ENCODE assay signal across 9 mouse cellular contexts in the genomic region with DNA sequence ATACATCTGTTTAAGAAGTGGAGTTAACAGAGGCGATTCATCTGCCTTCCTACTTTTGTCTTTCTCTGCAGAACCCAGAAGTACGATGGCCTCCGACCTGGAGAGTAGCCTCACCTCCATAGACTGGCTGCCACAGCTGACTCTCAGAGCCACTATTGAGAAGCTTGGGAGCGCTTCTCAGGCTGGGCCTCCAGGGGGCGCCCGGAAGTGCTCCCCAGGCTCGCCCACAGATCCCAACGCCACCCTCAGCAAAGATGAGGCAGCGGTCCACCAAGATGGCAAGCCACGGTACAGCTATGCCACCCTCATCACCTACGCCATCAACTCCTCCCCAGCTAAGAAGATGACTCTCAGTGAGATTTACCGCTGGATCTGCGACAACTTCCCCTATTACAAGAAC. TPM values are rescaled to one million over a fixed set of nuclear protein-coding genes. Genes with fewer than 3 reads are reported as not detected.
DNase-seq lines count a peak whose midpoint lies in the region; ATAC-seq and TF ChIP-seq lines count a peak whose summit lies in the region.
"Had no signal": no experiment of that assay in that cellular context is flagged by ENCODE, and none has a peak within 500 bp of the region (broad histone marks: within the 10 kb centered on the region; RNA-seq: fewer than 3 reads in every experiment).

No protein-coding gene starts in this region.

- DNase-seq in heart, adult 11 months = peak; percentile 92
- DNase-seq in heart, embryonic 10.5 days (ENCODE audit: low spot score) = no peak
- peak; percentile 44 for DNase-seq in thymus, adult 2 months
- DNase-seq in thymus, adult 18-20 months = no peak
- DNase-seq in naive thymus-derived CD4-positive, alpha-beta T cell, adult 2 months (ENCODE audit: low read depth) = peak; percentile 62
- DNase-seq in right cerebral cortex, postnatal 25 days = no peak

- no peaks in the 10 kb centered on the region for H3K27me3 ChIP-seq in heart, embryonic 10.5 days (ENCODE audit: insufficient read depth, poor library complexity, severe bottlenecking)
- H3K27me3 ChIP-seq in thymus, adult 2 months (ENCODE audit: control insufficient read depth, insufficient read depth, low read length) = no peaks in the 10 kb centered on the region
- H3K27me3 ChIP-seq: megakaryocyte, embryonic 14.5 days had no signal

- H3K4me3 ChIP-seq in heart, embryonic 10.5 days = no peak overlapping the region
- no peak overlapping the region for H3K4me3 ChIP-seq in thymus, adult 2 months (ENCODE audit: control insufficient read depth, insufficient read depth, low read length)
- H3K4me3 ChIP-seq: megakaryocyte, embryonic 14.5 days had no signal

- no peak for TF ChIP-seq POLR2A in thymus, adult 2 months (IDR thresholded peaks at IDR 0.05; ENCODE audit: control insufficient read depth, extremely low read depth, insufficient read depth, low read length, poor library complexity)

- ATAC-seq in hematopoietic stem cell, adult 5-6 weeks (replicated peaks in 1 of 2; ENCODE audit: insufficient read depth in 1 of 2, low FRiP score in 2 of 2, low TSS enrichment in 1 of 2, low read depth in 1 of 2, poor library complexity in 2 of 2, severe bottlenecking in 2 of 2) = peak; percentile 40 to 48; a peak in 3 of 4 replicates
- ATAC-seq in monocyte, adult 5-6 weeks (replicated peaks; ENCODE audit: insufficient number of reproducible peaks, low FRiP score, low TSS enrichment, poor library complexity, severe bottlenecking) = no peak

- 48% methylated on average over 13 of the region's 13 CpGs for WGBS in heart, embryonic 10.5 days
- WGBS in thymus, adult 2 months = 78% methylated on average over 13 of the region's 13 CpGs

- H3K9me3 ChIP-seq in heart, embryonic 10.5 days = no peaks in the 10 kb centered on the region
- H3K9me3 ChIP-seq: megakaryocyte, embryonic 14.5 days had no signal

- peaks cover 36% of the 10 kb centered on the region for H3K4me1 ChIP-seq in heart, embryonic 10.5 days
- H3K4me1 ChIP-seq in thymus, adult 2 months (replicated peaks; ENCODE audit: control insufficient read depth, insufficient read depth, low read length) = peaks cover 11% of the 10 kb centered on the region

- peak; percentile 57; the same call in 1 of the 2 replicates for TF ChIP-seq CTCF in thymus, adult 2 months (IDR thresholded peaks at IDR 0.05; ENCODE audit: borderline replicate concordance, control insufficient read depth, extremely low read depth, insufficient read depth, low read length, poor library complexity)

- H3K27ac ChIP-seq in heart, embryonic 10.5 days = no peak overlapping the region
- no peak overlapping the region for H3K27ac ChIP-seq in thymus, adult 2 months (ENCODE audit: control insufficient read depth, insufficient read depth, low read length)

- peaks cover 27% of the 10 kb centered on the region for H3K36me3 ChIP-seq in heart, embryonic 10.5 days
- H3K36me3 ChIP-seq in thymus, adult 2 months (ENCODE audit: control insufficient read depth, insufficient read depth, low read length) = peaks cover 3% of the 10 kb centered on the region; the same call in 1 of the 2 replicates

RNA-seq across cellular contexts. Expression of a gene that starts 8.4 kb away (rescaled TPM):
- polyA plus RNA-seq in heart, embryonic 10.5 days (2016; fragmentation: Nextera tagmentation; extraction: Ambion mirVana) = 4.8 and 4.9 TPM in 2 replicates
- polyA plus RNA-seq in thymus, adult 2 months (2012; rRNA removed) = 20.2 and 22.5 TPM in 2 replicates
- total RNA-seq in hematopoietic stem cell, adult 5-6 weeks (2017) = 8.9 and 9.7 TPM in 2 replicates
- 17.1 to 28.8 TPM (median 25.1 TPM) in 3 replicates for total RNA-seq in monocyte, adult 5-6 weeks (2017)

RNA-seq across cellular contexts. Expression of a gene that starts 26.6 kb away (rescaled TPM):
- polyA plus RNA-seq in heart, embryonic 10.5 days (2016; fragmentation: Nextera tagmentation; extraction: Ambion mirVana) = 55.8 and 85.3 TPM in 2 replicates
- polyA plus RNA-seq in thymus, adult 2 months (2012; rRNA removed) = 11.7 and 12.8 TPM in 2 replicates
- 64.6 and 82.1 TPM in 2 replicates for total RNA-seq in hematopoietic stem cell, adult 5-6 weeks (2017)
- total RNA-seq in monocyte, adult 5-6 weeks (2017) = 57.5 to 73.6 TPM (median 60.1 TPM) in 3 replicates

RNA-seq across cellular contexts. Expression of a gene that starts 27.9 kb away (rescaled TPM):
- polyA plus RNA-seq in heart, embryonic 10.5 days (2016; fragmentation: Nextera tagmentation; extraction: Ambion mirVana) = 0.74 and 0.85 TPM in 2 replicates
- 2.4 and 4.3 TPM in 2 replicates for polyA plus RNA-seq in thymus, adult 2 months (2012; rRNA removed)
- total RNA-seq in hematopoietic stem cell, adult 5-6 weeks (2017) = 0.19 and 0.55 TPM in 2 replicates
- 1.8 to 13.4 TPM (median 9.7 TPM) in 3 replicates for total RNA-seq in monocyte, adult 5-6 weeks (2017)

RNA-seq across cellular contexts. Expression of a gene that starts 46.2 kb away (rescaled TPM):
- 61.5 and 70.6 TPM in 2 replicates for polyA plus RNA-seq in heart, embryonic 10.5 days (2016; fragmentation: Nextera tagmentation; extraction: Ambion mirVana)
- polyA plus RNA-seq in thymus, adult 2 months (2012; rRNA removed) = 14.3 and 19.5 TPM in 2 replicates
- total RNA-seq in hematopoietic stem cell, adult 5-6 weeks (2017) = 16.7 and 21.1 TPM in 2 replicates
- 52.8 to 81.1 TPM (median 65.0 TPM) in 3 replicates for total RNA-seq in monocyte, adult 5-6 weeks (2017)

Comparison
In these comparisons a context has a peak if more than half of its experiments do, and no peak if none do; other contexts are left out.
1. DNase-seq: peak in heart, adult 11 months (single experiment), thymus, adult 2 months (single experiment) and naive thymus-derived CD4-positive, alpha-beta T cell, adult 2 months (single experiment); none in heart, embryonic 10.5 days (single experiment), thymus, adult 18-20 months (0 of 2) and right cerebral cortex, postnatal 25 days (single experiment).